Mouse (Mus musculus) embryonic facial prominence, embryonic 10.5 days (tissue): Measurements from ENCODE around the gene Ccdc33. TPM values are rescaled to one million over a fixed set of nuclear protein-coding genes. Genes with fewer than 3 reads are reported as not detected.

Experiments used
- DNase-seq: peaks from one replicate; pipeline ENCODE4 v3.0.0-alpha.2; 2017; ENCODE audit warnings: low spot score
- H3K27ac ChIP-seq: fragments of 300-500 bp; sonication (generic); replicated peaks from 2 replicates; pipeline ENCODE4 v1.5.1; 2016; ENCODE audit warnings: mild to moderate bottlenecking
- H3K27me3 ChIP-seq: fragments of 300-500 bp; sonication (generic); replicated peaks from 2 replicates; pipeline ENCODE4 v1.6.1; 2016; ENCODE audit warnings: low read depth, mild to moderate bottlenecking; ENCODE audit not compliant: poor library complexity, severe bottlenecking
- H3K36me3 ChIP-seq: fragments of 300-500 bp; sonication (generic); replicated peaks from 2 replicates; pipeline ENCODE4 v1.6.1; 2016; ENCODE audit warnings: mild to moderate bottlenecking, moderate library complexity
- H3K4me1 ChIP-seq: fragments of 300-500 bp; sonication (generic); 2 replicates; pipeline ENCODE4 v1.6.1; 2016
- H3K4me3 ChIP-seq: fragments of 300-500 bp; sonication (generic); 2 replicates; pipeline ENCODE4 v1.5.1; 2016; ENCODE audit warnings: mild to moderate bottlenecking, moderate library complexity
- H3K9me3 ChIP-seq: fragments of 300-500 bp; sonication (generic); 2 replicates; pipeline ENCODE4 v1.6.1; 2016; ENCODE audit warnings: mild to moderate bottlenecking
- WGBS: fragments of 180-500 bp; shearing (Covaris S2); methylation state at CpG from one replicate; pipeline ENCODE4 v1.1.7; 2016; 5-methylcytosine and 5-hydroxymethylcytosine counted together
- polyA plus RNA-seq: library from polyadenylated mRNA; unstranded; fragments of >200 nt; fragmentation: Nextera tagmentation; extraction: Ambion mirVana; gene quantifications from 2 replicates; pipeline ENCODE4 v1.2.1, GENCODE M21; 2016

The Ccdc33 gene
- polyA plus RNA-seq, 1 experiment from 2014 or later = 0.56 TPM

- Histone ChIP-seq H3K9me3 (no peaks in the 10 kb centered on the region), H3K36me3 (no peaks in the 10 kb centered on the region), H3K27ac (0 out of 2 replicates have a peak overlapping the region, but pooled peaks have one; percentile 24), H3K4me3 (no peak overlapping the region), H3K4me1 (peaks cover 45% of the 10 kb centered on the region), H3K27me3 (peaks cover 34% of the 10 kb centered on the region)
- WGBS = 28% methylated on average over 2 of the region's 2 CpGs
- no peak for DNase-seq
Observed at GRCm38 (mm10) chr9:58085074-58085473, 33.5 kb downstream of the Ccdc33 start.

DNA sequence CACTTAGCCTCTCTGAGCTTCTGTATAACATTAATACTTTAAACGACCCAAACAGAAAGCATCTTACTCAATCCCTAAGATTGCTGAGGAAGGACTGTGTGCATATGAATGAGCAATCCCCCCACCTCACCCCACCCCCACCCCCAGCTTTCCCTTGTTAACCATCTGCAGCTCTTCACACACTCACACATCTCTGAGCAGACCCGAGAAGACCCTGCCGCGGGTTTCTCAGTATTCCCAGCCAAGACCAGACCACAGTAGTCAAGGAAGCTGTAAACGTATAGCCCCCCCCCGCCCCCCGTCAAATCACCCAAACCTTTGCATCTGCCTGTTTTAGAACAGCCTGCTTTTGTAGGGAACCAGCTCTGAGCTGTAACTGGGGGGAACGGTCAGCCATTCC is 34.0 kb downstream of the Ccdc33 start:
- 0 out of 2 replicates have a peak overlapping the region, but pooled peaks have one; percentile 24 for H3K27ac ChIP-seq
- no peaks in the 10 kb centered on the region for H3K36me3 ChIP-seq
- DNase-seq = no peak
- peaks cover 34% of the 10 kb centered on the region for H3K27me3 ChIP-seq
- no peak overlapping the region for H3K4me3 ChIP-seq
- no peaks in the 10 kb centered on the region for H3K9me3 ChIP-seq
- peaks cover 45% of the 10 kb centered on the region for H3K4me1 ChIP-seq
- 28% methylated on average over 8 of the region's 8 CpGs for WGBS

GRCm38 (mm10) chr9:58074561-58074960 is 44.1 kb downstream of the Ccdc33 start:
- WGBS = 61% methylated on average over 3 of the region's 3 CpGs
- H3K27ac ChIP-seq = no peak overlapping the region

DNA sequence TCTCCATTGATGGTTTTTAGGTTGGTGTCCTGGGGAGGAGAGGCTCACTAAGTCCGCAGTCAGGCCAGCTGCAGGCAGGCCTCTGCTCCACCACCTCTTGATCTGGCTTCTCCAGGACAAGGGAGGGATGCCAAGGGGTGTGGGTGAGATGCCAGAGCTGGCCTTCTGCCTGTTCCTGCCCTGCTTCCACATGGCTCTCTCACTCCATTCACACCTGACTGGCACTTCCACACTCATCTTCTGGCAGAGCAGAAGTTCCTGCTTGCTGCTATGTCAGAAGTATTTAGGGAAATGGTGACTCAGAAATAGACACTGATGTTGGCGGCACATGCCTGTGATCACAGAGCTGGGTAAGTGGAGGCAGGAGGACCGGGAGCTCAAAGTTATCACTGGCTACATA is 51.1 kb downstream of the Ccdc33 start:
- Histone ChIP-seq H3K4me3 (no peak overlapping the region), H3K36me3 (no peaks in the 10 kb centered on the region), H3K27me3 (peaks cover 19% of the 10 kb centered on the region; the same call in 1 of the 2 replicates), H3K27ac (no peak overlapping the region), H3K4me1 (peaks cover 50% of the 10 kb centered on the region), H3K9me3 (no peaks in the 10 kb centered on the region)
- no peak for DNase-seq
- WGBS = 83% methylated on average over 3 of the region's 3 CpGs

More at GRCm38 (mm10) chr9:58074561-58074960, 44.1 kb downstream of the Ccdc33 start:
- no peaks in the 10 kb centered on the region for H3K9me3 ChIP-seq
- H3K27me3 ChIP-seq = 0 out of 2 replicates have a peak, but pooled peaks cover 10% of the 10 kb centered on the region
- H3K36me3 ChIP-seq = no peaks in the 10 kb centered on the region
- no peak overlapping the region for H3K4me3 ChIP-seq
- DNase-seq = no peak
- H3K4me1 ChIP-seq = peaks cover 17% of the 10 kb centered on the region

DNA sequence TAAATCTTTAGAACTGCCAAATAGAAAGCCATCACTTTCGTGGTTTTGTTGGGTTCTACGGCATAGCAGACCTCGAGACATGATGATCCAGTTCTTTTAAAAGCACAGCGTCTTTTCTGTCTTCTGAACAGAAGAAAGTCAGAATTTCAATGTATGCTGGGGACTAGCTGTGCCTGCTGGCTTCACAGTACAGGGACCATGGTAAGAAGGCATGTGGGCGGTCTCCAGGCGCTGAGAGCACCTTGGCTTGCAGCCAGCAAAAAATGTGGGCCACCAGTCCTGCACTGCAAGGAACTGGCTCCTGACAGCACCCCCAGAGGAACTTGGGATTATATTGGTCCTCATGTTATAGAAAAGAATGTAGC is 51.9 kb downstream of the Ccdc33 start:
- no peaks in the 10 kb centered on the region for H3K9me3 ChIP-seq
- no peaks in the 10 kb centered on the region for H3K36me3 ChIP-seq
- peaks cover 44% of the 10 kb centered on the region for H3K4me1 ChIP-seq
- no peak overlapping the region for H3K27ac ChIP-seq
- H3K4me3 ChIP-seq = no peak overlapping the region
- WGBS = 85% methylated on average over 6 of the region's 6 CpGs
- no peak for DNase-seq
- peaks cover 24% of the 10 kb centered on the region; the same call in 1 of the 2 replicates for H3K27me3 ChIP-seq

GRCm38 (mm10) chr9:58065977-58066730 is 52.5 kb downstream of the Ccdc33 start:
- no peaks in the 10 kb centered on the region for H3K36me3 ChIP-seq
- 79% methylated on average over 6 of the region's 6 CpGs for WGBS
- no peak overlapping the region for H3K4me3 ChIP-seq
- peaks cover 41% of the 10 kb centered on the region for H3K4me1 ChIP-seq
- H3K9me3 ChIP-seq = no peaks in the 10 kb centered on the region
- H3K27ac ChIP-seq = no peak overlapping the region; the same call in 1 of the 2 replicates
- DNase-seq = no peak
- peaks cover 27% of the 10 kb centered on the region; the same call in 1 of the 2 replicates for H3K27me3 ChIP-seq

- peaks cover 43% of the 10 kb centered on the region for H3K4me1 ChIP-seq
- H3K27ac ChIP-seq = no peak overlapping the region; the same call in 1 of the 2 replicates
- H3K9me3 ChIP-seq = no peaks in the 10 kb centered on the region
- WGBS = 46% methylated on average over 6 of the region's 6 CpGs
- no peak for DNase-seq
- H3K27me3 ChIP-seq = peaks cover 33% of the 10 kb centered on the region; the same call in 1 of the 2 replicates
- no peaks in the 10 kb centered on the region for H3K36me3 ChIP-seq
- no peak overlapping the region for H3K4me3 ChIP-seq
Observed at GRCm38 (mm10) chr9:58065532-58065931, 53.1 kb downstream of the Ccdc33 start.

GRCm38 (mm10) chr9:58063531-58063930 is 55.1 kb downstream of the Ccdc33 start, which contains the start of gene Stra6:
Stra6 (plus strand) TSS chr9:58063788.
- H3K4me3 ChIP-seq = no peak within 1 kb of the TSS
- 33% methylated on average over 3 of the region's 3 CpGs for WGBS
- H3K36me3 ChIP-seq = no peaks in the 10 kb centered on the region
- DNase-seq = no peak
- H3K27me3 ChIP-seq = peaks cover 34% of the 10 kb centered on the region; the same call in 1 of the 2 replicates
- H3K27ac ChIP-seq = no peak within 1 kb of the TSS
- H3K9me3 ChIP-seq = no peaks in the 10 kb centered on the region
- H3K4me1 ChIP-seq = peaks cover 51% of the 10 kb centered on the region

DNA sequence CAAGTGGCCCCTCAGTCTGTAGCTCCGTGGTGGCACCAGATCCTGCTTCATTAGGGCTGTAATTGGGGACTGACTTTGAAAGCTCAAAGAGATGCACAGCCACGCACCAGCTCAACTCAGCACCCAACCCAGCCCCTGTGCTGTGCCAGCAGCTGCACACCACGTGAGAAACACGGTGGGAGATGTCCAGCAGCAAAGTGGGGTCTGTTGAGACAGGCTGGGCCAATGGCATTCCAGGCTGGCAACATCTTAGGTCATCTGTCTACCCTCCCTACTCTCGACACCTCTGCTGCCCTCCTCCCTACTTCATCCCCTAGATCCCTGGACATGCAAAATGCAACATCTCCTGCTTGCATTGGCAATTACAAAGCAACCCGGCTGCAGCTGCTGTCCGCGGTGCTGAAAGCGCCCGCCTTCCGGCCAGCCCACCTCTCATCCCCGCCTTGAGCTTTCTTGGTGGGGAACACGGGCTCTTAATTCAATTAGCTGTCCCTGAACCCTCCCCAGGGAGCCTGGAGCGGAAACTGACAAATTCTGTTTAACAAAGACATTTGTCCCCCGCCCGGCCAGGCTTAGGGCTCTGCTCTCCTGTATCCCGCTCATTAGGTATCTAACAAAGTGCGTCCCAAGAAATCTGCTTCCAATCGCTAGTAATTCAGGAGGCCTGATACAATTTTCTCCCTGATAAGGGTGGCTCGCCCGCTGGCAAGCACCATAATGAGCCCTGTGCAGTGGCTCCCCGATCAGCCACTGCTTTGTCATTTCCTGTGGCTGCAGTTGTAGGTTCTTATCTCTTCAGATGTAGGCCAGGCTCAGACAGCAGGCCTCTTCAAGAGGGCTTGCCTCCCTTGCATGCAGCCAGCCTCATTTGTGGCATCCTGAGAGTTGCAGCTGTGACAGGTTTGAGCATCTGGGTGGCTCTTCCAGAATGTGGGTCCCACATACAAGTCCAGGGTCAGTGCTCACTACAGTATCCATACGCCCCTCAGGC is 57.7 kb downstream of the Ccdc33 start:
- peak; percentile 89 for DNase-seq
- Histone ChIP-seq H3K4me1 (peaks cover 46% of the 10 kb centered on the region), H3K9me3 (no peaks in the 10 kb centered on the region), H3K27ac (no peak overlapping the region), H3K4me3 (peak overlapping the region; percentile 11; the same call in 1 of the 2 replicates), H3K27me3 (peaks cover 38% of the 10 kb centered on the region; the same call in 1 of the 2 replicates), H3K36me3 (no peaks in the 10 kb centered on the region)
- 9% methylated on average over 23 of the region's 23 CpGs for WGBS

- Histone ChIP-seq H3K27me3 (peaks cover 38% of the 10 kb centered on the region; the same call in 1 of the 2 replicates), H3K27ac (no peak overlapping the region), H3K4me3 (no peak overlapping the region), H3K4me1 (peaks cover 44% of the 10 kb centered on the region), H3K9me3 (no peaks in the 10 kb centered on the region), H3K36me3 (no peaks in the 10 kb centered on the region)
- no peak for DNase-seq
- WGBS = 58% methylated on average over 1 of the region's 1 CpGs
Observed at GRCm38 (mm10) chr9:58059920-58060319, 58.7 kb downstream of the Ccdc33 start.

GRCm38 (mm10) chr9:58055666-58056065 is 63.0 kb downstream of the Ccdc33 start:
- Histone ChIP-seq H3K4me3 (no peak overlapping the region), H3K4me1 (peaks cover 60% of the 10 kb centered on the region), H3K9me3 (no peaks in the 10 kb centered on the region), H3K36me3 (no peaks in the 10 kb centered on the region), H3K27me3 (peaks cover 47% of the 10 kb centered on the region), H3K27ac (0 out of 2 replicates have a peak overlapping the region, but pooled peaks have one; percentile 3)
- no peak for DNase-seq
- 80% methylated on average over 5 of the region's 5 CpGs for WGBS

DNA sequence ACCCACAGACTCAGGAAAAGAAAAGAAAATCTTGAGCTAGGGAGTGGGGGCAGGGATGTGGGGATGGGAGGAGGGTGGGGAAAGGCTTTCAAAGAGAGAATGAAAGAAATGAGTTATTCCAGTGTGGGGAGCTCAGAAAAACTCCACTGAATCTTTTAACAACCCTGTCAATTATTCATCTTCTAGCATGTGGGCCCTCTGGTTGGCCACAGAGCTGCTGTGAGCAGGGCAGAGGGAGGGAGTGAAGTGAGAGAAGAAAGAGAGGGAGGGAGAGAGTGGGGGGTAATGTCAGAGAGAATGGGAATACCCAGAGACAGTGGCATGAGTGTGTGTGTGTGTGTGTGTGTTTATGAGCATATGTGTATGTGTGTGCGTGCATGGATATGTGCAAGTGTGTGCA is 64.6 kb downstream of the Ccdc33 start:
- Histone ChIP-seq H3K4me1 (peaks cover 60% of the 10 kb centered on the region), H3K27me3 (peaks cover 61% of the 10 kb centered on the region), H3K9me3 (no peaks in the 10 kb centered on the region), H3K4me3 (no peak overlapping the region), H3K36me3 (no peaks in the 10 kb centered on the region), H3K27ac (peak overlapping the region; percentile 65; the same call in 1 of the 2 replicates)
- DNase-seq = no peak
- WGBS = 98% methylated on average over 1 of the region's 1 CpGs
